Mouse (Mus musculus): ENCODE results near the gene Aloxe3.

Aloxe3 gene

DNA sequence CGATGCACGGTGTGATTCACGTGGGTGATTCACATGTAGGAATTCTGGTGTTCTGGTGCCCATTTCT lies at the start of gene Aloxe3:
TSS of gene Aloxe3 (plus strand) at position 45 of the 67 bp plus-strand sequence.
- in situ Hi-C loops (cut with MboI, MseI) = loop anchor here (10.0 kb wide), 1 partner anchor 921 kb away; no protein-coding TSS in a partner anchor

DNA sequence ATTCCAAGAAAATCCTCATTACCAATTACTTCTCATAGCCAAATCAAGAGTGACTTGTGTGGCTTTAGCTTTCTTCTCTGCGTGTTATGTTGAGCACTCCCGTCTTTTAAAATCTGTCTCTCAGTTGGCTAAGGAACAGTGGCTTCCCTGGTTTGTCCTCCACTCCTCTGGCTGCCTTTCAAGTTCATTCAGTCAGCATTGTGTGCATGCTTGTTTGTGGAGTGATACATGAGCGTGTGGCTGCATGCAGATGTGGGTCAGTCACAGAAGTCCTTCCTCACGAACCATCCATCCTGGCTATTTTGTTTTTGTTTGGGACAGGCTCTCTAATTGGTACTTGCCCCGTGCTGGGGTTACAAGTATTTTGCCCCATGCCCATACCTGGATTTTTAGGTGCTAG lies 49.1 kb upstream of the Aloxe3 start:
- in situ Hi-C loops (cut with MboI, MseI) = no loop called here

DNA sequence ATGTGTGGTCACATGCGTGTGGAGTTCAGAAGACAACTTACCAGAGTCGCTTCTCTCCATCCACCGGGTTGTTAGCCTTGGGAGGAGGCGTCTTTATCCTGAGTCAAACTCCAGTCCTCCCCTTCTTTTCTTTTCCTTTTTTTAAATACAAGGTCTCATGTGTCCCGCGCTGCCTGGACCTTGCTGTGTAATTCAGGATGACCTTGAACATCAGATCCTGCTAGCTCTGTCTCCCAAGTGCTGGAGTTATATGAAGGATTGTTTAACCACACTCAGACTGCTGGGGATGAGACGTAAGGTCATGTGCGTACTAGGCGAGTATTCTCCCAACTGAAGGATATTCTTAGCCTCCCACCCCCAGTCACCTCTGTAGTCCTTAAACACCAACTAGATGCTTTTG lies 48.4 kb upstream of the Aloxe3 start:
- in situ Hi-C loops (cut with MboI, MseI) = no loop called here

DNA sequence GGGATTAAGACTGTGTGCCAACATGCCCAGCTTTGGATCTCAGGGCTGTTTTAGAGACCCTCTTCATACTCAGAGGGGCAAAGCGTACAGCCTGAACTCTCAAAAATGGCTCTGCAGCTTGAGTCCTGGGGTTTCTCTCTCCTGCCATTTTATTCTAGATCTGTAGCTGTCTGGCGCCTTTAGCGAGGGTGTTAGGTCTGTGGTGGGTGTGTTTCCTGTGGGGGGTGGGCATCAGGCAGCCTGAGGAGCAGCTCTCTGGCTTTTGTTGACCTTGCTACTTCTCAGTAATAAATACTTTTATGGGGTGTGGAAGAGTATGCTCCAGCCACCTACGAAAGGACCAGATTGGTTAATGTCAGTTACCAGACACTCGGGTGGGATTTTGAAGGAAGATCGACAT lies 47.7 kb upstream of the Aloxe3 start:
- in situ Hi-C loops (cut with MboI, MseI) = no loop called here

DNA sequence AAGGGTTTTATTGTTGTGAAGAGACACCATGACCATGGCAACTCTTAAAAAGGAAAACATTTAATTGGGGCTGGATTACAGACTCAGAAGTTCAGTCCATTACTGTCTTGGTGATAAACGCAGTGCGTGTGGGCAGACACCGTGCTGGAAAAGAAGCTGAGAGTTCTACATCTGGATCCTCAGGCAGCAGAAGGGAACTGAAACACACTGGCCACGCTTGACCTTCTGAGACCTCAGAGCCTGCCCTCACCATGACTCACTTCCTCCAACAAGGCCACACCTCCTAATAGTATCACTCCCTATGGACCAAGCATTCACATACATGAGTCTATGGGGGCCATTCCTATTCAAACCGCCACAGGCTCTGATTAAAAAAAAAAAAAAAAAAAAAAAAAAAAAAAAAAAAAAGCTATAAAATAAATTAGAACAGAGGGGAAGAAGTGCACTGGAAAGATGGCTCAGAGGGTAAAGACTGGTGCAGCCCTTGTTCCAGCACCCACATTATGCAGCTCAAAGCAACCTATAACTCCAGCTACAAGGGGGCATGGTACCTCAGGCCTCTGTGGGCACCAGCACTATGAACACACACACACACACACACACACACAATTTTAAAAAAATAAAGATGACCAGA lies 46.8 kb upstream of the Aloxe3 start:
- in situ Hi-C loops (cut with MboI, MseI) = no loop called here

DNA sequence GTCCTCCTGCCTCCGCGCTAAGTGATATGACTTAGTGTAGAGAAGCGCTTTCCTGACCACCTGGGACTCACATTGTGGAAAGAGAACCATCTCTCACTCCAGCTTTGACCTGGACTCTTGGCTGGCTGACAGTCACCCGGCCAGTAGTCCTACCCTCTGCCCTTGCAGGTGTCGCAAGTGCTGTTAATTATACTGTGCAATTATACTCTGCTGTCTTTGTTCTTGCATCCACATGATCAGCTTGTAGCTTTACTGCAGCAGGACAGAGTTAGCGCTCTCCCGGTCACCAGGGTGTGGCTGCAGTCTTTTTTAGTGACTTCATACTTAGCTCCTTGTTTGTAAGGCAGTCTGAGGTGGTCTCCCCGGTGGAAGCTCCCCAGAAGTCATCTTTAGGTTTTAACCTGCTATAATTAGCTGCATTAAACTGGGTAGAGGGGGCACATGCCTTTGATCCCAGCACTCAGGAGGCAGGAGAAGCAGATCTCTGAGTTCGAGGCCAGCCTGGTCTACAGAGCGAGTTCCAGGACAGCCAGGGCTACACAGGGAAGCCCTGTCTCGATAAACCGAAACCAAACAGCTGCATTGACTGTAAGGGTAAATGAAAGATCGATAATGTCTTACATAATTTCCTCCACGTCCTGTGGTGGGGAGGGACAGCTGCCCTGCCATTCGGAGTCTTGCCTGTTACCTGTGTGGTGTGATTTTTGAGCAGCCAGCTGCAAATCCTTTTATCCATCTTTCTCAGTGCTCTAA lies 45.4 kb upstream of the Aloxe3 start:
- in situ Hi-C loops (cut with MboI, MseI) = no loop called here

DNA sequence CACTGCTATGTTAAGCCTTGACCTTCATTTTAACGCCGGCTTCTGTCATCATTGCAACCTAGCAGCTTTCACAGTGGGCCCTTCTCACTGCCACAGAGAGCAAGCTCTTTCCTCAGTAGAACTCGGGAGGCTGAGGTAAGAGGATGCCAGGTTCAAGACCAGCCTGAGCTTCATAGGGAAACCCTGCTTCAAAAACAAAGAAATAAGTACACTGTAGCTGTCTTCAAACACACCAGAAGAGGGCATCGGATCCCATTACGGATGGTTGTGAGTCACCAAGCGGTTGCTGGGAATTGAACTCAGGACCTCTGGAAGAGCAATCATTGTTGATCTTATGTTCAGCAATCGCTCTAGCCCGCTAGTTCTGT lies 44.9 kb upstream of the Aloxe3 start:
- in situ Hi-C loops (cut with MboI, MseI) = no loop called here

DNA sequence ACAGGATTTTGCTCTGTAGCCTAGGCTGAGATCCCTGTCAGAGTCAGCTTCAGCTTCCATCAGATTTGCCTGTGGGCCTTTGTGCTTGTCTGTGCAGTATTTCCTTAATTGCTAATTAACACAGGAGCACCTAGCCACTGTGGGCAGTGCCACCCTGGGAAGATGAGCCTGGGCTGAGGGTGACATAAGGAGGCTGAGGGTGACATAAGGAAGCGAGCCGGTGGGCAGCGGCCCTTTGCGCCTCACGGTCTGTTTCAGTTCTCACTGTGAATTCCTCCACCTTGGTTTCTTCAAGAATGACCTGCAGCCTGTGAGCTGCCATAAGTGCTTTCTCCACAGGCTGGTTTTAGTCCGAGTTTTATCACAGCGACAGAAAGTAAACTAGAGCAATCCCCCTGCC lies 44.1 kb upstream of the Aloxe3 start:
- in situ Hi-C loops (cut with MboI, MseI) = no loop called here

DNA sequence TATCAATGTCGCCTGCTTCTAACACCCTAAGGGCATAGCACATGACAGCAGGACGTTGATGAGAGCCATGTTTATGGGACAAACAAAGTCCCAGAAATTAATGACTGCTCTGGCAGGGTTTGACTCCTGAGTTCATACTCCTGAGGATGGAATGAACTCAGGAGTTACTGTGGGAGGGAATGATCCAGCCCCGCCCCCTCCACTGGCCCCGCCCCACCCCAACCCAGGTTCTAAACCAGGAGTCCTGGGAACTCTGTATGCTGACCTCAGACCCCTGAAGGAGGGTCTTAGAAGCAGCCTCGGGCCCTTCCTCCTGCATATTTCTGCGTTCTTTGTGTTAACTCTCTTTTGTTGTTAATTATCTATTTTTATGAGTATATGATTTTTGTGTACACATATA lies 40.1 kb upstream of the Aloxe3 start:
- in situ Hi-C loops (cut with MboI, MseI) = no loop called here

DNA sequence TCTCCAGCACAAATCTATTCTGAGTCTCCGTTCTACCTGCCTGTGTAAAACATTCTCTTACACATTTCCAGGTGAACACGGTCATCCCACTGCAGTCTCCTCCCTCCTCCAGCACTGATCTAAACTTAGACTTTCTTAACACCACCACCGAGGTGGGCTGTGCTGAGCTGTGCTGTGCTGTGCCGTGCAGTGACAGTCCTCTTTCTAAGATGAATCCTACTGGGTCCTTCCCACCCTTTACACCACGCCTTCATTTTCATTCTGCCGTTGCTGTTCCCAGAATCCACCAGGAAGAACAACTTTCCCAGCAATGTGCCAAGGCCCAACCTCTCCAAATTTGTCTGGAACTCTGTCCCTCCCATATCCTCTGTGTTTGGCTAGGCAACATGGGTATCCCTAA lies 39.3 kb upstream of the Aloxe3 start:
- in situ Hi-C loops (cut with MboI, MseI) = no loop called here

DNA sequence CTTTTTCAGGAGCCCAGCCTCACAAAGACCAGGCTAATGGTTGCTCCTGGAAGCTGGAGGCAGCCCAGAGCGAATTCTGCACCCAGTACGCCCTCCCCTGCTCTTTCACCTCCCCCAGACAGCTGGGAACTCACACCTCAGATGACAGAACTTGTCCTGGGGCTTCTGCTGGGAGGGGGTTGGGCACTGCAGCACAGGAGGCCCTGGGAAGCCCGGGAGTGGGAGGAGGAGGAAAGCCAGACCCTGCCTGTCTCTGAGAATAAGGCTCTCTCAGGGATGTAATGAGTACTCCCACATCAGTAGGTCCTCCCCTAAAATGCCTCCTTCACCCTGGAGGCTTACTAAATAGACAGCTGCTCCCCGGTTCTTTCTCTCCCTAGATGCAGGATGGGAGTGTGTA lies 38.6 kb upstream of the Aloxe3 start:
- in situ Hi-C loops (cut with MboI, MseI) = no loop called here

DNA sequence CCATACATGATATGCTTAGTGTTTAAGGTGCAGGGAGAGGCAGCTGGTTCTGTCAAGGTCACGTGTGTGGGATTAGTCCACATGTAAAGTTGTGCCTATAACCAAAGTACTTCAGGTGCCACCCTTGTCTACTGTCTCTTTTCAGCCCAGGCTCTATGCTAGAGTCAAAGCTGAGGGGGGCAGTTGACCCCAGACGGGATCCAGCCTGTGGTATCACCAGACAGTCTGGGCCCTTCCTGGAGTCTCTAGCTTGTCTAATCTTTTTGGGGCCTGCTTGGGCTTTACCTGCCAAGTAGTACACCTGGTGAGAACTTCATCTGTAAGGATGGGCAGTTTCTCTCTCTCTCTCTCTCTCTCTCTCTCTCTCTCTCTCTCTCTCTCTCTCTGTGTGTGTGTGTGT lies 38.1 kb upstream of the Aloxe3 start:
- in situ Hi-C loops (cut with MboI, MseI) = no loop called here

DNA sequence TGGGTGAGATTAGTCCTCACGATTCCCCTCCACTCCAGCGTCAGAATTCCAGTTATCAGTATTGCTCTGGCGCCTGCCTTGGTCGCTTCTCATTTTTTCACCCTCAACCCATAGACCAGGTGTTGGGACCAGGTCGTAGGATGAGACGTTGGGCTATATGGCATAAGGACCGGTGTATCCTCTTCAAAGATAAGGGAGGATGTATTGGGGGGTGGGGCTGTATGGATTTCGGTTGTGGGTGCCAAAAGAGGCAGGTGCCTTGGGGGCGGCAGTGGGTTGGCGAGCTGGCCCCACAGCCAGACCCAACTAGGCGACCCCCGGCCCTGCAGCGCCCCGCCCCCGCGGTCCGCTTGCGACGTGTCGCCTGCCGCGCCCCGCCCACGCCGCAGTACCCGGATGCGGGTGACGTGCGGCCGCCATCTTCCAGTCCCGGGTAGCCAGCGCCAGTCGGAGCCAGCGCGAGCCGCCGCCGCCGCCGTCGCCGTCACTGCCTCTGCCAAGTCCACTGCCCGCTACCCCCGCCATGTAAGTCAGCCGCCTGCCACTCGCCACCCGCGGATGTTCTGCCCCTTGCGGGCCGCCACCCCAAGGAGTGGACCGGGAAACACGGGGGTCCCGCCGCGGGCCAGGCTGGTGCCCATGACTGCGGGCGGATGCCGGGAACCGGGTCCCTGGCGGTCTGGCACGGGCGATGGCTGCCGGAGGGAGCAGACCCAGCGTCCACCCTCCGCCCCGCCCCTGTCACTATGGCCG lies 37.4 kb upstream of the Aloxe3 start, which contains the start of gene Vamp2:
TSS of gene Vamp2 (plus strand) at position 388 of the 753 bp plus-strand sequence.
- in situ Hi-C loops (cut with MboI, MseI) = no loop called here

DNA sequence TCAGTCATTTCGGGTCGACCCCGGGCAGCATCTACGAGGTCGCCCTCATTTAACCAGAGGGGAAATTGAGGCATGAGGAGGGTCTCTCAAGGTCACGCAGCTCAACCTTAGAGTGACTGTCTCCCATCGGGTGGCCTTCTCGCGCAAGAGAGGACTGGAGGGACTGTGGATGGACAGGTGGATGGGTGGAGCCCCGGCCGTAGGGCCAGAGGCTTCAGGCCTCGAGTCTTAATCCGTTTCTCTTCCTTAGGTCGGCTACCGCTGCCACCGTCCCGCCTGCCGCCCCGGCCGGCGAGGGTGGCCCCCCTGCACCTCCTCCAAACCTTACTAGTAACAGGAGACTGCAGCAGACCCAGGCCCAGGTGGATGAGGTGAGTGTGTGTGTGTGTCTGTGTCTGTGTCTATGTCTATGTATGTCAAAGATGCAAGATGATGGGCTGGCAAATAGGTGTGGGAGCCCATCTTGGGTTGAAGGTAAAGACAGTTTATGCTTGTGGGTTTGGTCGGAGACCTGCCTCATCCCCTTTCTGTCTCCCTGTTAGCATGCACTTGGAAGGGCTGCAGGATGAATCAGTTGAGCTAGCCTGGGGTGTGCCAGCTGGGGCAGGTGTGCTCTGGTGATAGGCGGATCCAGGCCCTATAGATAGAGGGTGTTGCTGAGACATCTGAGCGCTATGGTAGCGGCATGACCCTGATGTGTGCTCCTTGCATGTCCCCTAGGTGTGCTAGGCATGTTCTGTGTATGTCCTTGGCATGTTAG lies 36.7 kb upstream of the Aloxe3 start:
- in situ Hi-C loops (cut with MboI, MseI) = no loop called here

DNA sequence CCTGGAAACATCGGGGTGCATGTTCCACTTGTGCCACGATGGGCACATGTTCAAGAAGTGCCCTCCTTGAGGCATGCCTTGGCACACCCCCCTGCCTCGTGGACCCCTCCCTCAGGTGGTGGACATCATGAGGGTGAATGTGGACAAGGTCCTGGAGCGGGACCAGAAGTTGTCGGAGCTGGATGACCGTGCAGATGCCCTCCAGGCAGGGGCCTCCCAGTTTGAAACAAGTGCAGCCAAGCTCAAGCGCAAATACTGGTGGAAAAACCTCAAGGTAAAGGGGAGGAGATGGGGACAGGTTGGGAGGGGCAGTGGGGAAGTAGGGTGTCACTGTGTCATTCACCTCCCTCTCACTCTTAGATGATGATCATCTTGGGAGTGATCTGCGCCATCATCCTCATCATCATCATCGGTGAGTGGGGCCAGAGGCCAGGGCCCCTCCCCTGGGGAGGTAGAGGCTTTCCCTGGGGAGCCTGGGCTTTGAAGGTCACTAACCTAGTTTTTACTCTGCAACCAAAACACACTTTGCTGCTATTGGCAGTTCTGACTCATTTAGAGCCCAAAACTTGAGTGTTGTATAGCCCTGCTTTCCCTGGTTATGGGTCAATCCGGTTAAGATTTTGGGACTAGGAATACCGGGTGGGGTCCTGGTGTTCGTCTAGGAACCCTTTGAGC lies 35.9 kb upstream of the Aloxe3 start:
- in situ Hi-C loops (cut with MboI, MseI) = loop anchor here (10.0 kb wide), 2 partner anchors 655 to 895 kb away; partner anchors contain the start of genes Ctdnep1, Elp5 and Pik3r5

DNA sequence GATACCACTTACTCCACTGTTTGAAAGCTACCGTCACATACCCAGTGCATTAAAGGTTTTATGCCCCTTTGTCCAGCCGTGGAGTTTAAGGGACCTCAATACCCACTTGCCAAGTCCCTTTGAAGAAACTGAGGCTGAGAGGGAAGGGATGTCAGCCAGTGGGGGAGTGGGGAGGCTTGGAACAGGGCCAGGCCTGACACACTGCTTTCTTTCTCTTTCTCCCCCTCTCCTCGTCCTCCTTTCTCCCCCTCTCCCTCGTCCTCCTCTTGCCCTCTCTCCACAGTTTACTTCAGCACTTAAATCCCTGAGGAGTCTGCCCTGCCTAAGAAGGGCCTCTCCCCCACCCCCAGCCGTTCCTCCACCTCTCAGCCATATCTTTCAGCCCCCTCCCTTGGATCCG lies 35.3 kb upstream of the Aloxe3 start:
- in situ Hi-C loops (cut with MboI, MseI) = loop anchor here (10.0 kb wide), 2 partner anchors 656 to 894 kb away; partner anchors contain the start of genes Ctdnep1, Elp5 and Pik3r5

DNA sequence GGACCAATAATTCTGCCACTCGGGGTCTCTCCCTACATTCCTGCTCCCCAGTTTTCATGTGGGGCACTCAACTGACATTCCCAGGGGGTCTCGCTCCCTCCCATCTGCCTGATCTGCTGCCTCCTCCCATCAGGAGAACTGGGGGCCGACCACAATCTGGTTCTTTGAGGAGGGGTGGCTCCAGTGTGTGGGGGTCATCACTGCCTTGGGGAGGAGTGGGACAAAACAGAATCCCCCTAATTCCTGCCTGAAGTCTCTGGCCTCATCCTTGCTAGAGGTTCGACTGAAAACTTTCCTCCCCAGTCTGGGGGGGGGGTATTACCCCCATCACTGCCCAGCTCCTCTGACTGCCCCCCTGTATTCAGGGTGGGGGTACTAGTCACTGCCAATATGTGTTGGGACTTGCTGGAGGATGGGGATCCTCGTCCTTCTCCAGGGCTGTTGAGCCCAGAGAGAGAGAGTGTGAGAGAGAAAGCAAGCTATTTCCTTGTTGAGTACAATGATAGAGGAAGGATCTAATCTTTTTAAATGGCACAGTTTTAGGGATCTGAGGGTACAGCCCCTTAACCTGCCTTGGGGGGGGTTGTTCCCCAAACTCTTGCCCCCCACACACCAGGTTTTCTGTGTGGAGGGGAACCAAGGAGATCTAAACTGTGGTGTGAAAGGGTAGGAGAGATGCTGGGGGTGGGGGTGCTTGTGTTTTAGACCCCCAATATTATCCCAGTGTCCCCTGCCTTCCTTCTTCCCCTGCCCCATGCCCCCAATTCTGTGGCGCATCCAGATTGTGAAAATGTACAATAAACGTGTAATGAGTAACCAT lies 33.9 kb upstream of the Aloxe3 start:
- in situ Hi-C loops (cut with MboI, MseI) = loop anchor here (10.0 kb wide), 2 partner anchors 657 to 893 kb away; partner anchors contain the start of genes Ctdnep1, Elp5 and Pik3r5

DNA sequence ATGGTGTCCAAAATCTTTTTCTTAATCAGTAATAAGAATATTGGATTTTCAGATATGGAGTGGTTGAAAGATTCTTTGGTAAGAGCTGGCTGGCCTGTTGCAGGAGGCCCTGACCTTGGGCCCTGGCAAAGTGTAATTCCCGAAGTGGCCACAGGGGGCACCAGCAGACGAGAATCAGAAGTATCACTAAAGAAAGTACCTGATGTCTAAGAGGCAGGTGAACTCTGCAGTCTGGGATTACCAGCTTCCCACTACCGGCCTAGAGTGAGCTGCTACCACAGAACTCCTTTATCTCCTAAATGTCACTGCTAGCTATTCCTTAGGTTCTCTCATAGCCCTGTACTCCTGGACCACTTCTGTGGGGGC lies 33.3 kb upstream of the Aloxe3 start:
- in situ Hi-C loops (cut with MboI, MseI) = loop anchor here (10.0 kb wide), 2 partner anchors 658 to 892 kb away; partner anchors contain the start of genes Ctdnep1, Elp5 and Pik3r5

DNA sequence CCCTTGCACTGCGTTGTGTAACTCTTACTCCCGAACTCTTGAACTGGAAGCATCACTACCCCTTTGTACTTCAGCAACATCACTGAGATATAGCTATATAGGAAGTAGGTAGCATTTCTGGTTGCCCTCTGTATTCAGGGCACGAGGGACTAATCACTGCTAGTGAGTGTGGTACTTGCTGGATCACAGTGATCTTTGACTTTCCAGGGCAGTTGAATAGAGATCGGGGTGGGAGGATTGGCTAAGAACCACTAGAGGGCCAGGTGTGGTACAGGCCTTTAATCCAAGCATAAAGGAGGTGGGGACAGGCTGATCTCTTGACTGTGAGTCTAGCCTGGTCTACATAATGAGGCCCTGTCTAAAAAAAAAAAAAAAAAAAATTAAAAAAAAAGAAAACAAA lies 32.8 kb upstream of the Aloxe3 start:
- in situ Hi-C loops (cut with MboI, MseI) = loop anchor here (10.0 kb wide), 2 partner anchors 658 to 892 kb away; partner anchors contain the start of genes Ctdnep1, Elp5 and Pik3r5

DNA sequence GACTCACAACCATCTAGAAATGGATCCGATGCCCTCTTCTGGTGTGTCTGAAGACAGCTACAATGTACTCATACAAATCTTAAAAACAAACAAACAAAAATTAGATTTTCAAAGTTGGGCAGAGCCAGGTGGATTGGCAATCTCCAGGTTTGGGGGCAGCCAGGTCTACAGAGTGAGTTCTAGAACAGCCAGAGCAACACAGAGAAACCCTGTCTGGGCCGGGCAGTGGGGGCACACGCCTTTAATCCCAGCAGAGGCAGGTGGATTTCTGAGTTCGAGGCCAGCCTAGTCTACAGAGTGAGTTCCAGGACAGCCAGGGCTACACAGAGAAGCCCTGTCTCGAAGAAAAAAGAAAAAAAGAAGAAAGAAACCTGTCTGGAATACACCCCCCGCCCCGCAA lies 31.8 kb upstream of the Aloxe3 start:
- in situ Hi-C loops (cut with MboI, MseI) = loop anchor here (10.0 kb wide), 2 partner anchors 659 to 891 kb away; partner anchors contain the start of genes Ctdnep1, Elp5 and Pik3r5

Measured in T-helper 1 cell (primary cell).